16 mouse cellular contexts compared by ENCODE assay signal in the genomic region with DNA sequence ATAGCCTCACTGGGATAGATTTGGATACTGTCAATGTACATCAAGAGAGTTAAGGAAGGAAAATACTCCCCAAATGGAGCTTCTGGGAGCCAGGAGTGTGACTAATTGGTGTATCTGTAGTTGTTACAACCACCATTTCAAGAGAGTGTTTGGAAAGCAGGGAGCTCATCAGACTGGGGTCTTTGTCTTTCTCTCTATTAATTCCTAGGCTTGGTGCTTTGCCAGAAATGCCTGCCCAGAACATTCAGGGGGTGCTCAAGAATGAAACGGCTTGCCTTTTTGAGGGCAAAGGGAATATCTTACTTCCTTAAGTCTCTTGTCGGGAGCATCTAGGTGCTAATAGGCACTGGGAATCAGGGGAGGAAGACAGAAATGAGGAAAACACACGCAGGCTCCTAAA.
DNase-seq lines count a peak whose midpoint lies in the region; ATAC-seq and TF ChIP-seq lines count a peak whose summit lies in the region.
"Had no signal": no experiment of that assay in that cellular context is flagged by ENCODE, and none has a peak within 500 bp of the region (broad histone marks: within the 10 kb centered on the region; RNA-seq: fewer than 3 reads in every experiment).

No protein-coding gene starts in this region.

- peak; percentile 35; the same call in 1 of the 2 replicates for ATAC-seq in forebrain, embryonic 15.5 days (replicated peaks)
- ATAC-seq in forebrain, embryonic 12.5 days (ENCODE audit: low FRiP score) = no peak
- ATAC-seq in hindbrain, postnatal 0 days = no peak
- ATAC-seq in hindbrain, embryonic 16.5 days = no peak
- ATAC-seq in kidney, embryonic 15.5 days (replicated peaks; ENCODE audit: low FRiP score) = no peak
- ATAC-seq: forebrain, postnatal 0 days had no signal

- no peak overlapping the region for H3K9ac ChIP-seq in forebrain, embryonic 15.5 days (replicated peaks)
- H3K9ac ChIP-seq in forebrain, embryonic 12.5 days = no peak overlapping the region
- no peak overlapping the region for H3K9ac ChIP-seq in hindbrain, postnatal 0 days (replicated peaks; ENCODE audit: low read length)
- no peak overlapping the region for H3K9ac ChIP-seq in hindbrain, embryonic 16.5 days (ENCODE audit: low read depth, low read length)
- H3K9ac ChIP-seq in kidney, embryonic 15.5 days = no peak overlapping the region
- H3K9ac ChIP-seq: embryonic facial prominence, embryonic 12.5 days; forebrain, postnatal 0 days had no signal

- H3K36me3 ChIP-seq in forebrain, embryonic 15.5 days = no peaks in the 10 kb centered on the region
- H3K36me3 ChIP-seq in forebrain, embryonic 12.5 days (replicated peaks) = no peaks in the 10 kb centered on the region
- no peaks in the 10 kb centered on the region for H3K36me3 ChIP-seq in hindbrain, postnatal 0 days (ENCODE audit: insufficient read depth, low read length)
- H3K36me3 ChIP-seq in hindbrain, embryonic 16.5 days (ENCODE audit: control insufficient read depth, insufficient read depth, low read length) = no peaks in the 10 kb centered on the region
- no peaks in the 10 kb centered on the region for H3K36me3 ChIP-seq in kidney, embryonic 15.5 days
- H3K36me3 ChIP-seq: embryonic facial prominence, embryonic 10.5 days; embryonic facial prominence, embryonic 12.5 days had no signal

- H3K4me3 ChIP-seq in forebrain, embryonic 15.5 days = no peak overlapping the region
- no peak overlapping the region for H3K4me3 ChIP-seq in forebrain, embryonic 12.5 days (replicated peaks)
- no peak overlapping the region for H3K4me3 ChIP-seq in hindbrain, postnatal 0 days (ENCODE audit: low read length)
- H3K4me3 ChIP-seq in hindbrain, embryonic 16.5 days (ENCODE audit: low read length) = no peak overlapping the region
- H3K4me3 ChIP-seq in kidney, embryonic 15.5 days (replicated peaks) = no peak overlapping the region
- H3K4me3 ChIP-seq: embryonic facial prominence, embryonic 10.5 days; embryonic facial prominence, embryonic 12.5 days had no signal

- no peak for TF ChIP-seq CTCF in hindbrain, postnatal 0 days (IDR thresholded peaks at IDR 0.05; ENCODE audit: low read depth)
- TF ChIP-seq CTCF in brain, embryonic 14.5 days (IDR thresholded peaks at IDR 0.05; ENCODE audit: borderline replicate concordance, extremely low read depth, insufficient read depth, insufficient read length) = no peak

- TF ChIP-seq POLR2A in brain, embryonic 14.5 days (IDR thresholded peaks at IDR 0.05; ENCODE audit: borderline replicate concordance, extremely low read depth, insufficient read depth, insufficient read length, poor library complexity, severe bottlenecking) = no peak

- no peak overlapping the region for H3K4me2 ChIP-seq in forebrain, embryonic 15.5 days (replicated peaks)
- no peak overlapping the region for H3K4me2 ChIP-seq in forebrain, embryonic 12.5 days
- no peak overlapping the region for H3K4me2 ChIP-seq in hindbrain, postnatal 0 days (ENCODE audit: low read depth, low read length)
- H3K4me2 ChIP-seq in hindbrain, embryonic 16.5 days (ENCODE audit: low read length) = no peak overlapping the region
- no peak overlapping the region for H3K4me2 ChIP-seq in kidney, embryonic 15.5 days
- H3K4me2 ChIP-seq: embryonic facial prominence, embryonic 12.5 days had no signal

- H3K27me3 ChIP-seq in forebrain, embryonic 15.5 days = no peaks in the 10 kb centered on the region
- no peaks in the 10 kb centered on the region for H3K27me3 ChIP-seq in forebrain, embryonic 12.5 days
- no peaks in the 10 kb centered on the region for H3K27me3 ChIP-seq in hindbrain, postnatal 0 days (ENCODE audit: insufficient read depth, low read length)
- H3K27me3 ChIP-seq in hindbrain, embryonic 16.5 days (replicated peaks; ENCODE audit: control insufficient read depth, insufficient read depth, low read length) = no peaks in the 10 kb centered on the region
- H3K27me3 ChIP-seq in kidney, embryonic 15.5 days = no peaks in the 10 kb centered on the region
- H3K27me3 ChIP-seq: embryonic facial prominence, embryonic 12.5 days had no signal

- no peaks in the 10 kb centered on the region for H3K9me3 ChIP-seq in forebrain, embryonic 15.5 days
- no peaks in the 10 kb centered on the region for H3K9me3 ChIP-seq in forebrain, embryonic 12.5 days
- no peaks in the 10 kb centered on the region for H3K9me3 ChIP-seq in hindbrain, postnatal 0 days (ENCODE audit: low read length)
- H3K9me3 ChIP-seq in hindbrain, embryonic 16.5 days (ENCODE audit: control insufficient read depth, low read length) = no peaks in the 10 kb centered on the region
- H3K9me3 ChIP-seq in kidney, embryonic 15.5 days (replicated peaks) = no peaks in the 10 kb centered on the region
- H3K9me3 ChIP-seq: embryonic facial prominence, embryonic 10.5 days; embryonic facial prominence, embryonic 12.5 days had no signal

- peaks cover 10% of the 10 kb centered on the region; the same call in 1 of the 2 replicates for H3K4me1 ChIP-seq in forebrain, embryonic 15.5 days
- H3K4me1 ChIP-seq in forebrain, embryonic 12.5 days = peaks cover 6% of the 10 kb centered on the region; the same call in 1 of the 2 replicates
- no peaks in the 10 kb centered on the region for H3K4me1 ChIP-seq in hindbrain, postnatal 0 days (ENCODE audit: insufficient read depth, low read length)
- H3K4me1 ChIP-seq in hindbrain, embryonic 16.5 days (ENCODE audit: control insufficient read depth, insufficient read depth, low read depth, low read length) = no peaks in the 10 kb centered on the region
- no peaks in the 10 kb centered on the region for H3K4me1 ChIP-seq in kidney, embryonic 15.5 days
- H3K4me1 ChIP-seq: embryonic facial prominence, embryonic 10.5 days; embryonic facial prominence, embryonic 12.5 days had no signal

- peak overlapping the region; percentile 29 for H3K27ac ChIP-seq in forebrain, embryonic 15.5 days (replicated peaks)
- no peak overlapping the region for H3K27ac ChIP-seq in forebrain, embryonic 12.5 days
- H3K27ac ChIP-seq in hindbrain, postnatal 0 days = no peak overlapping the region
- H3K27ac ChIP-seq in hindbrain, embryonic 16.5 days (ENCODE audit: low read depth, low read length) = no peak overlapping the region
- no peak overlapping the region for H3K27ac ChIP-seq in kidney, embryonic 15.5 days
- H3K27ac ChIP-seq: embryonic facial prominence, embryonic 10.5 days; embryonic facial prominence, embryonic 12.5 days had no signal

- DNase-seq in hindbrain, postnatal 0 days (ENCODE audit: low spot score) = peak; percentile 38
- DNase-seq in brain, embryonic 14.5 days (ENCODE audit: low read depth) = peak; percentile 81
- DNase-seq: adrenal gland, adult 2 months; adrenal gland, postnatal 10 days; adrenal gland, postnatal 25 days; cerebellum, adult 11-12 months; cerebellum, adult 2 months; cerebellum, adult 9-10 months; cerebellum, postnatal 25 days; forebrain, postnatal 0 days had no signal

- WGBS in forebrain, embryonic 15.5 days = 22% methylated on average over 3 of the region's 3 CpGs
- 53% methylated on average over 3 of the region's 3 CpGs for WGBS in forebrain, embryonic 12.5 days
- 49% methylated on average over 3 of the region's 3 CpGs for WGBS in hindbrain, postnatal 0 days
- 61% methylated on average over 3 of the region's 3 CpGs for WGBS in hindbrain, embryonic 16.5 days
- 86% methylated on average over 3 of the region's 3 CpGs for WGBS in kidney, embryonic 15.5 days
